Mouse (Mus musculus) mature B cell (primary cell): Measurements from ENCODE around the gene Tbc1d8b.

ENCODE experiments used
- in situ Hi-C: fragments of 300-500 bp; cut with MboI; formaldehyde crosslinking; loops from 2 replicates; pipeline ENCODE4 v1.14.3; 2019

Tbc1d8b gene

DNA sequence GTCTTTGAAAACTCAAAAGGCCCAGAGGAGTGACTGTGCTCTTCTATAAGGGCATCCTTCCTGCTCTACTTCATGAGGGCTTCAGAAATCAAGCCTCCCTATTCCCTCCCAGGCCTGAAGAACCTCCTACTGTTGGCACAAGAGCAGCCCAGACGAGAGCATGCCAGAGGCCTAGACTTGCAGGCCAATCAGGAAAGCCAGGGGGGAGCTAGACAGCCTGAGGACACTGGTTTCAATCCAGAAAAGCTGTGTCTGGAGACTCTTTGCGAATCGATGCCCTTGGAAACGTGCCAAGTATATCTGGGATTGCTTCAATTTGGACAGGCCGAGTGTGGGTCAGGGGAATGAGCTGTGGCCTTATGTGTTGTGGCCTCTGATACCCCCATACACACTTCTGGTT, 94.6 kb downstream of the Tbc1d8b start:
- in situ Hi-C loops, result no loop called here

- in situ Hi-C loops, result no loop called here
These were observed 96.2 kb downstream of the Tbc1d8b start for GRCm38 (mm10) chrX:139780988-139781387.

DNA sequence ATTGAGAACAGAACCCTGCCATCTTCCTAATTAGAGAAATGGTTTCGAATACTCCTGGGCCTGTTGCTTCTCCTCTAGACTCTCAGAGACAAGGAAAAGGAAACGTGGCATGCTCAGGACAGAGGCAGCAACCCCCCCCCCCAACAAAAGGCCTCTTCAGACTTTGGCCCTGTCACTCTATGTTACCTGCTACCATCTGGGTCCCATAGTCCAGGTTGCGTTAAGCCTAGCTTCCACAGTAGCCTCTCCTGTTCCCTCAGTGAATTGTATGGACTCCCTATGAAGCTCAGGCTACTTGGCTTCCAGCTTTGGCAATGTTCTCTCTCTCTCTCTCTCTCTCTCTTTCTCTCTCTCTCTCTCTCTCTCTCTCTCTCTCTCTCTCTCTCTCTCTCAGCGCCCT, 96.8 kb downstream of the Tbc1d8b start:
- in situ Hi-C loops, result no loop called here

GRCm38 (mm10) chrX:139782278-139783044, 97.7 kb downstream of the Tbc1d8b start, which contains the start of gene Ripply1:
Gene Ripply1, minus strand, starts transcription at chrX:139782353.
- in situ Hi-C loops, result no loop called here

DNA sequence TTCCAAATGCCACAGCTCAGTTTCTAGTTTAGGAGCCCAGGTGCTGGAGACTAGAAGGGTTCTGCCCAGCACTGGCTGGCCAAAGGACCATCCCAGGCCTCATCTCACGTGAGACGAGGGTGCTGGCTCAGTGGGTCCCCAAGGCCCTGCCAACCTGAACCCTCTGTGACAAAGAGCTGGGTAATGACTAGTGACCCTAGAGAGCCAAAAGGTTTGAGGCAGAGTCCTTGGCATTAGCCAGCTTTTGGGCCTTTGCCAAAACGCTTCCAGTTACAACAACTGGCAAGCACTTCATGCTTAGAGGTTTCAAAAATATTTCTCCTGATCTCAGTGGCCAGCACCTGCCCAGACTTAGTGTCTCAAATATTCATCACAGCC, 98.2 kb downstream of the Tbc1d8b start:
- in situ Hi-C loops, result no loop called here

DNA sequence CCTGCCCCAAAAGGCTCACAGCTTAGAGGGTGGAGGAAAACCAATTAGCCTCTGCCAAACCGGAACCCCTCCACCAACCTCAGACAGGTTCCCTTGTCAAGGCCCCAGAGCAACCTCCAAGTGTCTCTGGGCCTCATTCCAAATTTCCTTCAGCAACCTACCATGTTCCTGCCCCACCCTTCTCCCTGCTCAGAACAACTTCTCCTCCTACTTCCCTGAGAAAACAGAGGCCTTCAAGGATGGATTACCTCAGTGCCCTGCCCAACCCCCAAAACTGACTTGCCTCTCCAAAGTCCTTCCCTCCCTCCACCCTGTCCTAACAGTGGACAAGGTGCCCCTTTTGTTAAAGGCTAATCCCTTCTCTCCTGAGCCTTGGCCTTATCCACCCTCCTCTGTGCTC, 101.0 kb downstream of the Tbc1d8b start:
- in situ Hi-C loops, result no loop called here

DNA sequence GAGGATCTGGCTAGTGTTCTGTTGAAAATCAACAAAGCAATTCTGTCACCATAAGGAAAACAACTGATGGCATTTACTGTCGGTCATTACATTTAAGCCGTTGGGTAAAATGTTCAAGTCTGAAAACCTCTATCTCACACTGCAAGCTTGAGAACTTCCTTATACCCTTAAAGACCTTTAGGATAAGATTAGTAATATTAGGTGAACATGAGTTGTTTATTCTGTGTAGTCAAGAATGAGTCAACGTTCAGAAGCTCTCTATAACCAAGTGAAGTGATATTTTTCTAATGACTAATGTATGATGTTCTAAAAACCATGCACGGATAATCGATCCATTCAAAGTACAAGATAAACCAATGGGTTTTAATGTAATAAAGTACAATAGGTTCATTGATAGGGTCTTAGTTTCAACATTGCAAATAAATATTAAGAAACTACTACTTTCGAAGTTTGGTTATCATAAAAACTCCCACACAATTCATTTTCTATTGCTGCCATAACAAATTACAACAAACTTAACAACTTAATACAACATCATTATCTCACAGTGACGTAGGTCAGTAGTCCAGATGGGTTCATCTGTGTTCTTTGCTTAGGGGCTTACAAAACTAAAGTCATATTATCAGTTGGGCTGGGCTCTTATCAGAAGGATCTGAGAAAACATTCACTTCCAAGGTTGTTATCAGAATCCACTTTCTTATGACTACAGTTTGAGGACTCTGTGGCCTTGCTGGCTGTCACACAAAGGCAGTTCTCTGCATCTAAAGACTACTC, 109.5 kb downstream of the Tbc1d8b start:
- in situ Hi-C loops, result no loop called here

DNA sequence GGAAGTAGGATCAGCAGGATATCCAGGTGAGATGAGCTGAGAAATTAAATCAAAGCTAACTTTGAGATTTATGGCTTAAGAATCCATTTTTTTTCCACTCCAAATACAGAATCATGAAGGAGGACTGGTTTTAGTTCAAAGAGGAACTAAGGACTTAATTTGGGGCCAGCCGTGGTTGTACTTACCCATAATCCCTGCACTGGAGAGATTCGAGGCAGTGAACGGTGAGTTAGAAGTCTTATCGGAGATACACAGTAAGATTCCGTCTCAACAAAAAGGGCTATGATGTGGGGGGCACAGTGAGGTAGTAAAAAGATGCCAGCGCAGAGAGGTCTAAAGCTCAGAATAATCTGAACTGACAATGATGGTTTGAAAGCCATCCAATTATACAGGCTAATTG, 111.2 kb downstream of the Tbc1d8b start:
- in situ Hi-C loops, result no loop called here

DNA sequence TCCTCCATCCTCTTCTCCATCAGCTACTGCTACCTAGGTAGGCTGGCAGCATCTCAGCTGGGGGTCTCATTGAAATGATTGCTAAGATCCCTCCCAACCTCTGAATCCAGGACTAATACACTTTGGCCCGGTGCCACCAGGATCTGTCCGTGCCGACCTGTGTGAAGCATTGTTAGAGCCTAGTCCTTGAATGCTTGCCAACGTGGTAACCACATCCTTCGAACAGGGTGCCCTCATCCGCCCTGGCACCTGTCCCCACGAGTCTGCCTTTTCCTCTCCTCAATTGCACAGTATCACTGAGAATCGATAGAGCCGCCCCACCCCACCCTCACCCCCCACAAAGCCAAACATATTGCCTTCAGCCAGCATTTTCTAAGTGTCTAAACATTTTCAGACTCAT, 113.1 kb downstream of the Tbc1d8b start:
- in situ Hi-C loops, result no loop called here

- in situ Hi-C loops, result no loop called here
These were observed 115.2 kb downstream of the Tbc1d8b start for GRCm38 (mm10) chrX:139799953-139800352.

GRCm38 (mm10) chrX:139800406-139800878, 115.6 kb downstream of the Tbc1d8b start, which contains the start of gene Cldn2:
Gene Cldn2, plus strand, starts transcription at chrX:139800828.
- in situ Hi-C loops, result no loop called here
